Mouse (Mus musculus) cerebellum, postnatal 4 days (tissue): ENCODE measurements around the gene Ndufa10.

Experiments used
- DNase-seq, 2 experiments: peaks; one replicate each; pipeline ENCODE4 v3.0.0; 2022; ENCODE audit warnings: low spot score in 2 of 2, mixed read lengths in 1 of 2

The Ndufa10 gene

DNA sequence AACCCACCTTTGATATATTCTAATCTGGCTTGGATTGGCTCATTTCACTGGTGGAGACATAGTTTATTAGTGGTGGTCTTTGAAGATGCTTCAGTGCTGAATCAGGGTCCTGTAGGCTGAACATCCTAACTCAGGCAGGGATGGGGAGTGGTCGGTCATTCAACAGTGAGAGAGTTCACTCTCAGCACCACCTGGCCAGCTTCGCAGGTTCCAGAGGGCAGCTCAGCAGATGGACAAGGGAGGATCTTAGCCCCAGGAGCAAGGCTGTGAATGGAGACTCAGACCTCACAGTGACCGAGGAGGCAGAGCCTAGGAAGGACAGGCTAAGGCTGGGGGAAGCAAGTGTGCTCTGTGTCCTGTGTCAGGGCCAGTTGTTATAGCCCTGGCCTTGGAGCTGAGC lies 42.2 kb downstream of the Ndufa10 start:
- peak in 1 of 2 experiments; percentile 10 for DNase-seq

DNA sequence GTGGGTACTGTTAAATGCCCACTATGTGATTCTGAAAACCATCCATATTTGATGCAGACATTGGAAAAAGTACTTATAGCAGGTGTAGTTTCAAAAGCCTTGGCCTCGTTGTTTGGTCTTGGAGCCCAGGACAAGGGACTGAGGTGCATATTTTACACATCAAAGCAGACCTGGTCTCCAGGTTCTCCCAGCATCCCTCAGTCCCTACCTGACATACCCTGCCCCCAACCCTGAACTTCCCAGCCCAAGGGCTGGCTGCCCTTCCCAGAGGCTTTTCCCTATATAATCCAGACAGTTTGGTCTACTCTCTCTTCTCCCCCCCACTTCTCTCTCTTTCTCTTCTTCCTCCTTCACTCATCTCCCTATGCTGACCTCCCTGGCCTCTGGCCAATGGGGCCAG lies 42.7 kb downstream of the Ndufa10 start:
- no peak for DNase-seq

DNA sequence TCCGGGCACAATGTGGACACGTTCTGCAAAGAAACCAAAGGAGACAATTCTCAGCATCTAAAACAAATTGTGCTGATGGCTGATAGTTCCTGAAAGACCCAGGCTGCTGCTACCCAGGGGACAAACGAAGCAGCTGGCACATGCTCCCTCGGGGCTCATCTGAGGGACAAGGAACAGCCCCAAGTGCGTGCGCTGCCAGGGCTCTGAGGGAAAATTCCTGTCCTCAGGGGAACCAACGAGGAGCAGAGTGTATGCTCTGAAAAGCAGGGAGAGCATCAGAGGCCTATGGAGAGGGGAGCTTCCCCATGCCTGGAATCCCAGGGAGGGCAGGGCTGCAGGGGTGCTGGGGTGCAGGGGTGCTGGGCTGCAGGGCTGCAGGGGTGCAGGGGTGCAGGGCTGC lies 48.9 kb downstream of the Ndufa10 start:
- DNase-seq, result no peak

DNA sequence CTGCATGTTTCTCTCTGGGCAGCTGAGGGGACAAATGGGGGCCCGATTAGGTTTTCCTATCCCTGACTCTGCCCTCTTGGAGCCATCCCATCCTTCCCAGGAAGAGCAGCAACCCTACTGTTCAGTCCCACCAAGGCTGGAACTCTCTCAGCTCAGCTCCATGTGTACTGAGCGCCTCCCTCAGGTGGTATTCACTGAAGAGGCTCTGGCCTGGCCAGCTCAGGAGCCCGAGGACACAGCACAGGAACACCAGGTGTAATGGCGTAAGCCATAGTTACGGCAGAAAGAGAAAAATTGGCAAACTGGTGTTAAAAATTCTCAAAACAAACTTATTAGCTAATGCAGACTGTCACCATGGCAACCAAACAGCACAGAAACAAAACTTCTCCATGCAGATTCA lies 68.5 kb downstream of the Ndufa10 start:
- peak in 1 of 2 experiments; percentile 15 for DNase-seq

DNA sequence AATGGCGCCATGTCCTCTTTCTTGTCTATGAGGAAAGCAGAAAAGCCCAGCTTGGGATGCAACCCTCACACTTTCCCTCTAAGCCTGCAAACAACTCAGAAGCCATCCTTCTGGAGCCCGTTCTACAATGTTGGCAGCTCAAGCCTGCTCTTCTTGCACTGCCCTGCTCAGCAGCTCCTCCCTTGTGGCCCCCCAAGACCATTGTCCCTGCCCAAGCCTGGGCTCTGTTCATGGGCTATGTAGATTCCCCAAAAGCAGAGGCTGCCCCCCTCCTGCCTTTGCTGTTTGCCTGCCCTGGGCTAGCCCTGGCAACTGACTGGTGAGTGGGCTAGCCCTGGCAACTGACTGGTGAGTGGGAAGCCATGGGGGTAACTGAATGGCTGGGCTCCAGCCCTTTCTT lies 73.1 kb downstream of the Ndufa10 start:
- peak in 1 of 2 experiments; percentile 7 for DNase-seq

DNA sequence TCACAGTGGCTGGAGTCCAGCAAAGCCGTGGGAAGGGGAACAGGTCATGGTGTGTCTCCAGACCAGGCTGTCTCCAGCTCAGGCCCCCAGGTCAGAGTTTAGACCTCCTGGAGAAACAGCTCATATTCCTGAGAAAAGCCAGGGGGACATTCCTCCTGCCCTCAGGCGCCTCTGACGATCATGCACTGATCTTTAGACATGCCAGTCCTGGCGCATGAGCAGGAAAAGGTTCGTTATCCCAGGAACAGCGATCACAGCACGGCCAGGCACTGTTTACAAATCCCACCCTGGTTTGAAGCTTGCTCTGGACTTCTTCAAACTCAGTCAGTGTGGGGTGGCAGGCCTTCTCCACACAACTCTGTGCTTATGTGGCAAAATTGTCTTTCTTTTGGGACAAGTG lies 75.1 kb downstream of the Ndufa10 start:
- peak in 1 of 2 experiments; percentile 11 for DNase-seq

DNA sequence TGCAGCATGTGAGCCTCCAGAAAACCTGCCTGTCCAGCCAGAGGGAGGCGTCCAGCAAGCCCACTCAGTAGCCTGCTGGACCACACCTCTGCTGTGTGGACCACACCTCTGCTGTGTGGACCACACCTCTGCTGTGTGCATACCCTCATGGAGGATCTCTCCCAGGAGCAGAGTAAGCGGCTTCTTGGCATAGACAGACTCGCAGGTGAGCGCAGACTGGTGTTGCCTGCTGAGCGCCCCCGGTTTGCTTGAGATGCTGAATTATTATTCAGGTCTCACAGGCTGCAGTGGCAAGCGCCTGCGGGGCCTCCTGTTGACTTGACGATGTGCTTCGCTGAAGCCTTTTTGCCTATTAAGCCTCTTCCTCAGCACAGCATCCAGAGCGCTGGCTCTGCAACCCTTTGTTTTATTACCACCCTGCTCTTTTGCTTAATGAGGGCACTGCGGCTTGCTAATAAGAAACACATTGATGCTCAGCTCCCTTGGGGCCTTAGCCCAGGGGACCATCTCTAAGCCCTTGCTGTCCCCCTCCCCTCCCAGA lies 76.1 kb downstream of the Ndufa10 start:
- peak in 1 of 2 experiments; percentile 9 for DNase-seq

DNA sequence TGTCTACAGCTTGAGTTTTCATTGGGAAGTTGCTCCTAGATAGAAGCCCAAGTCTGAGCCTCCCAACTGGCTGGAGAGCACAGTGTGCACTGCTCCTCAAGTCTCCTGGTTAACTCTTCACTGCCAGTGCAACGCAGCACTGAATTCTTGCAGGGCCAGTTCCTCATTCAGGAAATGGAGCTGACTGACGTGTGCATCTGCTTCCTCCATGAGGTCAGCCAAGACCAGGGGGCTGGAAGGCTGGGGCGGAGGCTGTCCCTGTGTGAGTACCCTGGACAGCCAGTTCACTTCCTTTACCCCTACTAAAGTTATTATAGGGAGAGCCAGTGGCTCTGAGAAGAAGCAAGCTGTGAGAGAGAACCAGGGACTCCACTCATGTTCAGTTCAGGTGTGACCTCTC lies 79.4 kb downstream of the Ndufa10 start:
- no peak for DNase-seq

DNA sequence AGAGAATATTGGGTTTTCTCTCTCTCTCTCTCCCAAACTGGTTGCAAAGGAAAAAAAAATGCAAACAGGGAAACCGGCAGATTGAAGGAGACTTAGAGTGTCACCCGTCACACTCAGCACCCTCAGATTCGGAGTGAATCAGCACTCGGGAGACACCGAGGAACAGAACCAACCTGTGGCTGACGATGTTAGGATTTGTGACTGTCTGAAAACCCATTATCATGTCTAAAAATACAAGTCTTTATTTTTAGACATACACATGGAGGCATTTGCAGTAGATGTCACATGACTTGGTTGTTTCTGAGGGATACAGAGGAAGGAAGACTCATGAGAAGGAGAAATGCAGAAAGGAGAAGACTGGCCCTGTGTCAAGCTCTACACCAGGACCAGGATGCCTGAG lies 80.5 kb downstream of the Ndufa10 start:
- DNase-seq, result no peak
